Mouse (Mus musculus): ENCODE data around the gene Nkx2-1. TPM values are rescaled to one million over a fixed set of nuclear protein-coding genes. Genes with fewer than 3 reads are reported as not detected.

The Nkx2-1 gene
- total RNA-seq, 2 experiments from 2014 or later: 0.52 to 0.54 TPM

- Histone ChIP-seq H3K4me3 (no peak overlapping the region), H3K27ac (no peak overlapping the region)
- no peak for DNase-seq (ENCODE audit: low spot score in 2 of 2)
- TF ChIP-seq CTCF (conservative IDR thresholded peaks at IDR 0.05): no peak
Observed at GRCm38 (mm10) chr12:56519071-56519737, 17.5 kb downstream of the Nkx2-1 start.

DNA sequence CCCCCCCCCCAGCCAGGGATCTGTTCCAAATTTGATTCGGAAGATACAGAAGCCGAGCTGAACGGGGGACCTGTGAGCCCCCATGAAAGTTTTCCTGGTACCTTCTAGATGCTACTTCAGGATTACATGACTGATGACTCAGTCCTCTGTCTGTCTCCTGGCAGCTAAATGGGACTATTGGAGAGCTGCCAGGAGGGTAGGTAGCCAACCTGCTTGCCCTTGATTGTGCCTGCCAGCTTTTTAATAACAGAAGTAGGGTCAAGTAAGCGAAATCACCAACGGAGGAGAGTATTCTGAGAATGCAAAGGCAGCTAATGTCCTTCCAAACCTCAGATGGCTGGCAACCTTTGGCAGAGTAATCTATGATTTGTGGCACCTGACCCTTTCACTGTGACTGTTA lies 18.5 kb downstream of the Nkx2-1 start:
- no peak overlapping the region for H3K4me3 ChIP-seq
- TF ChIP-seq CTCF (conservative IDR thresholded peaks at IDR 0.05): no peak
- no peak overlapping the region for H3K27ac ChIP-seq
- DNase-seq (ENCODE audit: low spot score in 2 of 2): no peak

GRCm38 (mm10) chr12:56514831-56515230 lies 21.9 kb downstream of the Nkx2-1 start:
- Histone ChIP-seq H3K27ac (no peak overlapping the region), H3K4me3 (no peak overlapping the region)
- TF ChIP-seq CTCF (conservative IDR thresholded peaks at IDR 0.05): no peak
- no peak for DNase-seq (ENCODE audit: low spot score in 2 of 2)

- no peak for TF ChIP-seq CTCF (conservative IDR thresholded peaks at IDR 0.05)
- H3K4me3 ChIP-seq: no peak overlapping the region
- no peak overlapping the region for H3K27ac ChIP-seq
- DNase-seq (ENCODE audit: low spot score in 2 of 2): no peak
Observed at GRCm38 (mm10) chr12:56508413-56508812, 28.3 kb downstream of the Nkx2-1 start.

DNA sequence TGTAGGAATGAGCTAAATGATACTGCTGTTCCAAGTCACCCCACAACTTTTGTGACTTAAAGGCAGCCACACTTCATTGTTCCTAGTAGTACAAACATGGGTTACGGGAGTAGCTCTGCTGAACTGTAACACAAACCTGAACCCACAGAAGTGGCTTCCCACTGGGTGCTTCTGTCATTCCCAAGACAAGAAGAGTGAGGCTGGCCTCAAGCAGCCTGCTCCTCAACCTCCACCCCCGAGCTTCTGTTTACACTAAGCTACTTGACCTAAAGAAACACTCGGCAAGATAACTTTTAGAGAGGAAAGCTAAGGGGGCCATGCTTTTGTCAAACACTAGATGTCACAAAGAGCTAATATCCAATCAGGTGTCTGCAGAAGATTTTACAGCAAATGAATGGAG lies 49.7 kb downstream of the Nkx2-1 start:
- no peak for DNase-seq (ENCODE audit: low spot score in 2 of 2)
- no peak for TF ChIP-seq CTCF (conservative IDR thresholded peaks at IDR 0.05)
- Histone ChIP-seq H3K27ac (no peak overlapping the region), H3K4me3 (no peak overlapping the region)

- no peak overlapping the region for H3K27ac ChIP-seq
- TF ChIP-seq CTCF (conservative IDR thresholded peaks at IDR 0.05): no peak
- no peak for DNase-seq (ENCODE audit: low spot score in 2 of 2)
- no peak overlapping the region for H3K4me3 ChIP-seq
Observed at GRCm38 (mm10) chr12:56482606-56483005, 54.1 kb downstream of the Nkx2-1 start.

Other genes with a start within 250 kb of the Nkx2-1 start
- gene Mbip, start 191.0 kb downstream of the Nkx2-1 start, total RNA-seq (2021): 10 to 100 TPM; 22.6 to 26.0 TPM
- not detected for gene Nkx2-9, start 76.4 kb upstream of the Nkx2-1 start, total RNA-seq (2021)
- gene Pax9, start 154.9 kb upstream of the Nkx2-1 start, total RNA-seq (2021): not detected

Measured in layer of hippocampus, adult 2 months (tissue).